Mouse (Mus musculus): ENCODE measurements at regions not wholly inside any gene's neighbourhood (a gene's known extent, or its start where the extent isn't known, plus 50 kb on each side); places are given as distances from the start of the nearest gene placed in this dataset.

GRCm38 (mm10) chr4:93986189-93986588 is 570.2 kb upstream of the Gm10306 start:
- DNase-seq (ENCODE audit: low spot score in 2 of 2) = no peak

DNA sequence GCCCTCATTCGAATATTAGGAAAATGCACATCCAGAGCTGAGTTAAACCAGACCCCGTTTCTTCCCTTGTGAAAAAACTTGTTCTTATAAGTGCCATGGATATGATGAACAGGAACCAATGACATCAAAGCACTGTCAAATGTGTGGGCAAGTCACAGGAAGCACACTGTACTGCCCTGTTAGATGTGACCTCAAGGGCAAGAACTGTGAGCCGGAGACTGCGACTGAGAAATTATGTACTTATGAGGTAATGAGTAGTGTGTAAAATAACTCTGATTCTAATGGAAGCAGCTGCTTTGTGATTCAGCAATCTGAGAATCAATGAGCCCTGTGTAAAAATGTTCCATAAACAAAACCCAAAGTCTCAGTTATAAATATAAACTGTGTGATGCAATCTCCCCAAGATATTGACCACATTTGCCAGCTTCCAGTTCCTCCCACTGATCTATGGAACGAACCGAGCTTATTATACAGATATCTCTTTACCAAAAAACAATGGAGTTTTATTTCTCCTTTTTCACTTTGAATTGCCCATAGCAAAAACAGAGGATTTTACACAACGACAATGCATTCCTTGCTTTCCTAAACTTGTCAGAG is 566.0 kb upstream of the Gm10306 start:
- DNase-seq (ENCODE audit: low spot score in 2 of 2) = no peak

GRCm38 (mm10) chr4:94005818-94006217 is 550.5 kb upstream of the Gm10306 start:
- DNase-seq (ENCODE audit: low spot score in 2 of 2) = no peak

DNA sequence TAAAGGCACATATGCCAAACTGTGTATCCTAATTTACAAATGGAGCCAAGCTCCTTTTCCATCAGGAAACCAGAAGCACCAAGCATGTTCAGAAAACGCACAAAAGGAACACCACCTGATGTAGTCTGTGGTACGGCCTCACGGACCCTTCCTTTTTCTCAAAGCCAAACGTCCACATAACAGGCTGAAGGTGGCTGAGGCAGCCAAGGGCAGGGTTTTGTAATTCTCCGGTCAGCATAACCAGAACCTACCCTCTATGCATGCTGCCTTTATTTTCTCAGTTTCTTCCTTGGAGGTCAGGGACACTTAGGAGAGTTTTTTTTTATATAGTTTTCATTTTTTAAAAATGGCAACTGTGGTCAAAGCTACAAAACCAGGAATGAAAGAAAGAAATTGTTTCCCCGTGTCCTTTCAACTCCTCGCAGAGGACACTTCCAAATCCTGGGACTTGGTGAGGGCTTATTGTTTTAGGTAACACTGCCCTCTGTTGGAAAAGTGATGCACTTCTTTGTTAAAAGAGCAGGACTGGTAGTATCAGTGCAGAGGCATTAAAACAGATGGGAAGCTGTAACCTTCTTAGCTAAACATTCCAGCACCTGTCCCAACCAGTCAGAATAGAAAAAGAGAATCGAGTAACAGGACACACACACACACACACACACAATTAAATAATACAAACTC is 549.1 kb upstream of the Gm10306 start:
- peak in 1 of 2 experiments; percentile 7 for DNase-seq (ENCODE audit: low spot score in 2 of 2)

DNA sequence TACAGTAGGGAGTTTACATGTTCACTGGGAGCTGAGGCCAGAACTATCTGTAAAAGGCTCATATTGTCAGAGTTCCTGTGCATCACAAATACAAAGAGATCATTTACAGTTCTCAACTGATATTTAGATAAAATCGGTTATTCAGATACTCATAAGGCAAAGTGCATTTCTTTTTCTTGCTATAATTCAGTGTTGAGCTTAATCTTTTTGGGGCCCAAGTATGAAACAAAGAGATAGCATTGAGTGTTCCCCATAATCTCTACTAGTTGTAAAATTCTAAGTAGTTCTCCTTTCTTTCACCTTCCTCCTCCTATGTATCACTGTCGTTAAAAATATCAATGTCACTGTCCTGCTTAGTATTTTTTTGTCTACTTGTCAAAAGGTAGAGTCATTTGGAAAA is 540.6 kb upstream of the Gm10306 start:
- no peak for DNase-seq (ENCODE audit: low spot score in 2 of 2)

GRCm38 (mm10) chr4:94017702-94018101 is 538.6 kb upstream of the Gm10306 start:
- no peak for DNase-seq (ENCODE audit: low spot score in 2 of 2)

DNA sequence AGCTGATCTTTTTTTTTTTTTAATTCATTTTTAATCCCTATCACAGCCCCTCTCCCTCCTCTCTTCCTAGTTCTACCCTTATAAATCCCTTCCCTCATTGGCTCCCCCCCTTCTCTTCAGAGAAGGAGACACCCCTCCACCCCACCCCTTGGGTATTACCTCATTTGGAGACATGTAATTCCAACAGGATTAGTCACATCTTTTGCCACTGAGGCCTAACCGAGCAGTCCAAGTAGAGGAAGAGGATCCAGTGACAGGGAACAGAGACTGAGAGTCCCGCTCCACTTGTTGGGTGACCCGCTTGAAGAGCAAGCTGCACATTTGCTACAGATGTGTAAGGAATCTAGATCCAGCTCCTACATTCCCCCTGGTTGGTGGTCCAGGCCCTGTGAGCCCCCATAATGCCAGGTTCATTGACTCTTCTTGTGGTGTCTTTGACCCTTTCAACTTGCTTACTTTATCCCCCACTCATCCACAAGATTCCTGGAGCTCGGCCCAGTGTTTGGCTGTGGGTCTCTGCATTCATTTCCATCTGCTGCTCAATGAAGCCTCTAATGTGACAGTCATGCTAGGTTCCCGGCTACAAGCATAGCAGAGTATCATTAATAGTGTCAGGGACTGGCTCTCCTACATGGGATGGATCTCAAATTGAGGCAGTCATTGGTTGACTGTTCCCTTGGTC is 506.6 kb upstream of the Gm10306 start:
- no peak for DNase-seq (ENCODE audit: low spot score in 2 of 2)

DNA sequence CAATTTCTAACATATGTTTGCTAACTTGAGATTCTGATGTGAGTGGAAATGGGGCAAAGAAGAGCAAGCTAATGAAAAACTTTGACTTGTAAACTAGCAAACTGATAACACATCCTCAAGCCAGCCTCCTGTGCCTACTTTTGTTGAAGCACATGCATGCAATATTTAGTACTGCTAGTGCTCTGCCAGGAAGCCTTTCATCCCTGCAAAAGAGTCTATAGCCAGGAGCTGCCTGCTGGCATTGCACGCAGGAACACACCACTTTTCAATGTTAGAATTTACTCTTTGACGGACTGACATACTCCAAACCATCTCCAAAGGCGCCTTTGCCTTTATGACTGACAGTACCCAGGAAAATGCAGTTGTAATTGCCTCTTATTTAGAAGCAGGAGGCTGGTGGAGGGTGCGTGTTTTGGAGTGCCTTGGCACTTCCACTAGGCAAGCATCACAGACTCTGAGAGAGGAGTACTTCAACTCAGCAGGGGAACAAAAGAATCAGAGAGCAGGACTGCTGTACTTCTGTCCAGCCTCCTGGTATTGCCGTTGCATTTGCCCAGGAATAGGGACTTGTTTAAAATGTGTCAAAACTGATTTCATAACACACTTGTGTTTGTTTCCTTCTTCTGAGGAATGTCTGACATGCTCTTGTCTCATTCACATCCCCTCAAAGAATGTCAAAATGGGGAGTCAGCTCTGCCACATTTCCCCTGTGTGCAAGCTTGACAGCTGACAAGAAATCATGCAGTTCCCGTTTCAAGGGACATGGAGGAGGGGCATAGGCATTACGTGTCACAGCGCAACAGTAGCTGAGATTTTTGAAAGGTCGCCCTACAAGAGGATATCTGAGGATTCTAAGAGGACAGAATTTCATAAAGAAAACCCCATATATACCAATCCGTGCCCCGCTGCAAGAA is 503.8 kb upstream of the Gm10306 start:
- no peak for DNase-seq (ENCODE audit: low spot score in 2 of 2)

DNA sequence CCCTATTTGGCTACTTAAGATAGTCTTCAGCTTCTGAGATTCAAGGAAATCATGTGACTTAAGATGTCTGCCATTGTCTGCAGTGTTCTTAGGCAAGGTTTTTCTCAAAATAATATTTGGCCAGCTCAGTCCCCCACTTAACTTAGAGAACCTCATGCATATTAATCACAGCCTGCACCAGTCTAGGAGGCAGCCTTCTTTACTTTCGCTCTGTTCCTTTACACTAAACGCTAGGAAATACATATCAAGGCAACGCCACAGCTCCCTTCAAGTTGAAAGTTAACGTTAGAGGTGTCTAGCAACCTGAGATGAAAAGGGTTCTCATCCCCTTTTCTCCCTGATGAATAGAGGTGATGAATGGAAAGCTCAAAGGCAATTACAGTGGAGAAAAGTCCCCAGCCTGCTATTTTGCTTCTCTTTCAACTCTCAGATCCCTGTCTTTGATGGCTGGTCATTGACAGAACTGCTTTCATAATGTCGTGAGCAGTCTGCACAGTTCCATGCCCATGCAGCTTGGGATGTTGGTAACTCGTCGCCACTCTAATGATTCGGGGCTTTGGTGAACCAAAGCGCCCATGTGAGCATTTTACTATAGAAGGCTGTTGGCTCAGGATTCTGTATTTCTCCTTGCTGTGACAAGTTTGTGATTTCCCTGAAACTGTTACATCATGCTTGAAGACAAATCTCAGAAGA is 483.0 kb upstream of the Gm10306 start:
- no peak for DNase-seq (ENCODE audit: low spot score in 2 of 2)

GRCm38 (mm10) chr4:94082839-94083238 is 473.5 kb upstream of the Gm10306 start:
- no peak for DNase-seq (ENCODE audit: low spot score in 2 of 2)

DNA sequence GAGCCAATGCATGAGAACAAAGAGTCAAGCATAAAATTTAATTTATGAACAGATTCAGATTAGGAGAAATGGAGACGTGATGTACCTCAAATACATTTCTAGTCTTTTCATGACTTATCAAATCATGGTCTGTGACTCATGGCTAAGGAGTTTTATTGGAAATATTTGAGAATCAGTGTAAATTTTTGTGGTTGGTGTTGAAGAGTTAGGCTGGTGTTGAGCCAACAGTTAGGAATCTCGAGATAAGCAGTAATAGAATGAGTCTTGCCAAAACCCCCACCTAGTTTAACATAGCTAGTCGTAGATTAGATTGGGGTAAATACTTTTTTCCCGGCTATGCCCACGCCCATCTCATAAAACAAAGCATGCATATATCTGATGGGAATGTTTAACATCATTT is 462.0 kb upstream of the Gm10306 start:
- DNase-seq (ENCODE audit: low spot score in 2 of 2) = no peak

DNA sequence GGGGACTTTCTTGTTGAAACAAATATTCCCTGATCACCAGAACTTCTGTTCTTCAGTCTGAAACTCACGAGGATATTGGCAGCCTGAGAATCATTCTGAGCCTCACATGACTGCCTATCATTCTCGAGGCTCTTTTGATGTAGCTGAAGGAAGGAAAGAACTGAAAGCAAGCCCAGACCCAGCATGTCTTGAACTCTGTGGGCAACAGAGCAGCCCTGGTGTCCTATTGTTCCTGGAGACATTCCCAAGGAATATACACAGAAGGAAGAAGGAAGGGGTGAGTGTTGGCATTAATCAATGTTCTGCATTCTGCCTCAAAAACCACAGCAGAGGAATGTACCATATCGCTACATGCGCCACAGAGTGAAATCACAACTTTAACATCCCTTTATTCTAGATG is 449.4 kb upstream of the Gm10306 start:
- DNase-seq (ENCODE audit: low spot score in 2 of 2) = no peak

DNA sequence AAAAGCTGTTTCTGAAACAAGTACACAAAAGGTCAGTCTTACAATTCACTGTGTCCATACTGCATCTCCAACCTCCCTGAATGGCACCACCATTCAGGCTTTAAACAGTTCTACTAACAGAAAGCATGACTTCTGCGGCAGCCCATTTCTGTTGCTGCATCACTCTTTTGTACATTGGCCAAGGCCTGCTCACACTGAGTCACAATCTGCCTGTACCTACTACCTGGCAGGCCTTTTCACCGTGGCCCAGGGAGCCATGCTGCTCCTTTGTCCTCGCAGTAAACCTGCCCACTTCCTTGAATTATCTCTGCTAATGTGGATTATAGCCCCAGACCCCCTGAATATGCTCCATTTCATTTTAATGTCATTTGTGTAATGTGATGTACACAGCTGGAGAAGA is 439.5 kb upstream of the Gm10306 start:
- DNase-seq (ENCODE audit: low spot score in 2 of 2) = no peak

- peak in 1 of 2 experiments; percentile 7 for DNase-seq (ENCODE audit: low spot score in 2 of 2)
Measured at GRCm38 (mm10) chr4:94124177-94124576, 432.2 kb upstream of the Gm10306 start.

- DNase-seq (ENCODE audit: low spot score in 2 of 2) = no peak
Measured at GRCm38 (mm10) chr4:94137921-94138320, 418.4 kb upstream of the Gm10306 start.

DNA sequence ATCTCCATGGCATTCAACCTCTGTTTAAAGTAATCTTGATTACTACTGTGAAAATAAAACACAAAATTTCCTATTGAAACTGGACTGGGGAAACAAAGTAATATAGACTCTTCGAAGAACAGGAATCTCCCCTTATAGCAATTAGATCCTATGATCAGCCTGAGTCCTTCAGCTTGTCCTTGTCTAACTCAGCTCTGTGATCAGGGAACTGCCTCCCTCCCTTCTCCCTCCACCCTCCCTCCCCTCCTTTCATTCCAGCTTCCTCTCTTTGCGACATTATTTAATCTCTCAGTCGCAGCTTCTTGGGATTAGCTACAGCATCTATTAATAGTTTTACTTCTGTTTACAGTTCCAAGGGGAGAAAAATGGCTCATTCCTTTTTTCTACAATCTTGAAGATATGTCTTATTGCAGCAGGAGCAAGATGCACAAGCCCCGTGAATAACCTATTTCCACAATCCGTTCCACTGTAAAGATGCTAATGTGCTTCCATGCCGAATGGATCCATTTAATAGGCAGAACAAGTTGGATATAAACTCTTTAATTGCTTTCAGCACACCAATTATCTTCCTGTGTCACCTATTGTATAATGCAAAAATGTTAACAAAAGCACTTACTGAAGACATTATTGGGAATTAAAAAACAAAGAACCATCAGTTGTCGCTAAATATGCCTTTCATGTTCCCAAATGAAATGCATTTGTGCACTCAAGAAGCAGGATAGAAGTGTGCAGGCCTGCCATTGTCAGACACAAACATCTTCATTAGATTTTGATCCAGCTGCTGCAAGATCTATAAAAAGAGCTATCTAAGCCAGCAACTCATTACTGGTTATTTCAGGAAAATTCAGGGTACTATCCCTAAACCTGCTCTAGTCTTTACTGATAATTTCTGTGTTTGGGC is 411.2 kb upstream of the Gm10306 start:
- DNase-seq (ENCODE audit: low spot score in 2 of 2) = no peak

GRCm38 (mm10) chr4:94147964-94148533 is 408.3 kb upstream of the Gm10306 start:
- no peak for DNase-seq (ENCODE audit: low spot score in 2 of 2)

- no peak for DNase-seq (ENCODE audit: low spot score in 2 of 2)
Measured at GRCm38 (mm10) chr4:94149056-94149455, 407.3 kb upstream of the Gm10306 start.

- DNase-seq (ENCODE audit: low spot score in 2 of 2) = no peak
Measured at GRCm38 (mm10) chr4:94160620-94161019, 395.7 kb upstream of the Gm10306 start.

DNA sequence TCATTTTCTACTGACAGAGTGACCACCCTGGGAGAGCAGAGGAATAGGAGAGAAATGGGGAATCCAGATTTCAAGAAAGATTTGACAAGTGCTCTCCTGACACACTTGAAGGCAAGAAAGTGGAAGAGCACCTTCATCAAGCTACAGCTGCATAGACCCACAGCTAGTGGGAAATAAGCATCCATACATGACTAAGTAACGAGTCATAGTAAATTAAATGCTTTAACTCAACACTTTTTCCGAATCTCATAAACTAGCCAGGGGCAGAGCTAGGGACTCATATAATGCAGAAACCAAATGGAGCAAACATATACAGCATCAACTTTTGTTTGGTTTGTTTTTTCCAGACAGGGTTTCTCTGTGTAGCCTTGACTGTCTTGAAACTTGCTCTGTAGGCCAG is 383.2 kb upstream of the Gm10306 start:
- no peak for DNase-seq (ENCODE audit: low spot score in 2 of 2)

Measured in gastrocnemius, postnatal 4 days (tissue).